Mouse (Mus musculus): ENCODE measurements at regions not wholly inside any gene's neighbourhood (a gene's known extent, or its start where the extent isn't known, plus 50 kb on each side); places are given as distances from the start of the nearest gene placed in this dataset.

DNA sequence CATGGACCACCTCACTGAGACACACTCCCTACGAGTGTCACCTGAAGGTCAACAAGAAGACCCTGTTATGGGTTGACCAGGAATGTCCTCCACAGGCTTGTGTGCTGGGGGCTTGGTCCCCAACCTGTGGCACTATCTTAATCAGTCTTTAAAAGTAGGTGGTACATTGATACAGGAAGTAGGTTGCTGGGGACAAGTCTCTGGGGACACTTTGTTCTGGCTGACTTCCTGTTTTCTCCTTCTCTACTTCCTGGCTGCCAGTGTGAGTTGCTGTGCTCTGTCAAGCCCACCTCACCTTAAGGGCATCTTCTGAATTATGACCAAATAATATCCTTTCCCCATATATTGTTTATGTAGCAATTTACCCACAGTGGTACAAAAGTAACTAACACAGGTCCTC, 96.1 kb downstream of the Cct6b start:
- ATAC-seq (ENCODE audit: low FRiP score, low TSS enrichment) = no peak
- Histone ChIP-seq H3K4me3 (ENCODE audit: low read length) (no peak overlapping the region), H3K27me3 (ENCODE audit: insufficient read depth, low read length) (no peaks in the 10 kb centered on the region), H3K4me1 (ENCODE audit: insufficient read depth, low read length) (no peaks in the 10 kb centered on the region), H3K36me3 (ENCODE audit: insufficient read depth, low read length) (no peaks in the 10 kb centered on the region), H3K4me2 (replicated peaks; ENCODE audit: low read depth, low read length) (no peak overlapping the region), H3K9ac (replicated peaks; ENCODE audit: low read length) (no peak overlapping the region), H3K9me3 (ENCODE audit: low read length) (no peaks in the 10 kb centered on the region), H3K27ac (ENCODE audit: low read length) (no peak overlapping the region)
- 96% methylated on average over 1 of the region's 1 CpGs for WGBS

DNA sequence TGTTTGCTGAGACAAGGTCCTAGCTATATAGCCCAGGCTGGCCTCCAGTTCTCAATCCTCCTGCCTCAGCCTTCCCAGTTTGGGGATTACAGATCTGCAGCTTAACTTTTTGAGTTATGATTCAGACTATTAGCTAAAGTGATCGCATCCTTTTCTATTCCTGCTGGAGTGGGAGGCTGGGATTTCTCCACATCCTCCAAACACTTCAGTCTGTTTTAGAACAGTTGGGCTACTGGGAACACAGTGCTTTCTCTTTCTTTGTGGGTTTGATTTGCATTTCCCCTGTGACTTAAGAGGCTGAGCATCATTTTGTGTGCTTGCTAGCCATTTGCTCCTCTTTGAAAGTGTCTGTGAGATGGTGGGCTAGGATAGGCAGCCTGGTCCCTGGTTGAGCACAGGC, 100.0 kb downstream of the Cct6b start:
- H3K9me3 ChIP-seq (ENCODE audit: low read length) = no peaks in the 10 kb centered on the region
- no peak for ATAC-seq (ENCODE audit: low FRiP score, low TSS enrichment)
- H3K4me1 ChIP-seq (ENCODE audit: insufficient read depth, low read length) = no peaks in the 10 kb centered on the region
- no peak overlapping the region for H3K4me2 ChIP-seq (replicated peaks; ENCODE audit: low read depth, low read length)
- H3K27ac ChIP-seq (ENCODE audit: low read length) = no peak overlapping the region
- no peaks in the 10 kb centered on the region for H3K27me3 ChIP-seq (ENCODE audit: insufficient read depth, low read length)
- H3K36me3 ChIP-seq (ENCODE audit: insufficient read depth, low read length) = no peaks in the 10 kb centered on the region
- no peak overlapping the region for H3K4me3 ChIP-seq (ENCODE audit: low read length)
- no peak overlapping the region for H3K9ac ChIP-seq (replicated peaks; ENCODE audit: low read length)
- 88% methylated on average over 1 of the region's 1 CpGs for WGBS

GRCm38 (mm10) chr11:82662086-82662485, 102.0 kb downstream of the Cct6b start:
- Histone ChIP-seq H3K9me3 (ENCODE audit: low read length) (no peaks in the 10 kb centered on the region), H3K4me1 (ENCODE audit: insufficient read depth, low read length) (no peaks in the 10 kb centered on the region), H3K4me2 (replicated peaks; ENCODE audit: low read depth, low read length) (no peak overlapping the region), H3K36me3 (ENCODE audit: insufficient read depth, low read length) (no peaks in the 10 kb centered on the region), H3K27me3 (ENCODE audit: insufficient read depth, low read length) (no peaks in the 10 kb centered on the region), H3K9ac (replicated peaks; ENCODE audit: low read length) (no peak overlapping the region), H3K4me3 (ENCODE audit: low read length) (no peak overlapping the region), H3K27ac (ENCODE audit: low read length) (no peak overlapping the region)
- 13% methylated on average over 3 of the region's 3 CpGs for whole genome bisulfite sequencing
- no peak for ATAC-seq (ENCODE audit: low FRiP score, low TSS enrichment)

GRCm38 (mm10) chr11:82651751-82652150, 112.4 kb downstream of the Cct6b start:
- H3K9me3 ChIP-seq (ENCODE audit: low read length) = no peaks in the 10 kb centered on the region
- H3K9ac ChIP-seq (replicated peaks; ENCODE audit: low read length) = no peak overlapping the region
- no peaks in the 10 kb centered on the region for H3K36me3 ChIP-seq (ENCODE audit: insufficient read depth, low read length)
- H3K27ac ChIP-seq (ENCODE audit: low read length) = no peak overlapping the region
- H3K4me3 ChIP-seq (ENCODE audit: low read length) = no peak overlapping the region
- no peak overlapping the region for H3K4me2 ChIP-seq (replicated peaks; ENCODE audit: low read depth, low read length)
- H3K4me1 ChIP-seq (ENCODE audit: insufficient read depth, low read length) = peaks cover 16% of the 10 kb centered on the region; the same call in 1 of the 2 replicates
- no peaks in the 10 kb centered on the region for H3K27me3 ChIP-seq (ENCODE audit: insufficient read depth, low read length)
- no peak for ATAC-seq (ENCODE audit: low FRiP score, low TSS enrichment)
- WGBS = 14% methylated on average over 5 of the region's 5 CpGs

DNA sequence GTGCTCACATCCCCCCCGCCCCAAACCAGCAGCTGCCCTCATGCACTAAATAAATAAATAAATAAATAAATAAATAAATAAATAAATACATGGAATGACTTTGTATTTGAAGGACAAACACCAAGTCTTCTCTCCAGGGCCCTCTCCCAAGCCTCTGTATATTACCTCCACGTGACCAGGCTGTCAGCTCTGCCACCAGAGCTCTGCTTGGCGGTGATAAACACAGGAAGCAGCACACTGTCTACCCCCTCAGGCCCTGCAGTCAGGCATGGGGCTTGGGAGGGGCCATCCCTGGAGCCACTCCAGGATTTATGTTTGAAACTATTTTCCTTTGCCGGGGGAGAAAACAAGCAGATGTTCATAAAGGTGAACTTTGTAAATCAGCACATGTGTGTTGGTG, 125.6 kb downstream of the Cct6b start:
- no peak for ATAC-seq (ENCODE audit: low FRiP score, low TSS enrichment)
- Histone ChIP-seq H3K4me1 (ENCODE audit: insufficient read depth, low read length) (peaks cover 9% of the 10 kb centered on the region), H3K27ac (ENCODE audit: low read length) (no peak overlapping the region), H3K27me3 (ENCODE audit: insufficient read depth, low read length) (no peaks in the 10 kb centered on the region), H3K9ac (replicated peaks; ENCODE audit: low read length) (no peak overlapping the region), H3K4me3 (ENCODE audit: low read length) (no peak overlapping the region), H3K36me3 (ENCODE audit: insufficient read depth, low read length) (no peaks in the 10 kb centered on the region), H3K4me2 (replicated peaks; ENCODE audit: low read depth, low read length) (no peak overlapping the region), H3K9me3 (ENCODE audit: low read length) (no peaks in the 10 kb centered on the region)
- WGBS = 22% methylated on average over 4 of the region's 4 CpGs

DNA sequence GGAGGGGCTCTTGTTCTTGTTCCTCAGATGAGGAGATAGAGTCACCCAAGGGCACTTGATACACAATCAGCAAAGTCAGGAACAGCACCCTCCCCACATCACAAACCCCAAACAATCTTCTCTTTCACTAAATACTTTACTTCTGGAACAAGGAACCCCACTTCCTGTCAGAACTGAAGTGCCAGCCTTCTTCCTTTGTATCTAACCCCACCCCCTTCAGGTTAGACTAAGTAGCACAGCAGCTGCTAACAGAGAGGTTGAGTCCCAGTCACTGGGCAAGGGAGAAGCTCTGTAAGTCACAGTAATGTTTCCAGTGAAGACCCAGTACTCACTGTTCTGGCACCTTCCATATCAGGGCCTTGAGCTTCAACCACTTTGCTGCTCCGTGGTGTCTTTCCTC, 131.9 kb downstream of the Cct6b start:
- no peak overlapping the region for H3K4me3 ChIP-seq (ENCODE audit: low read length)
- H3K27ac ChIP-seq (ENCODE audit: low read length) = no peak overlapping the region
- no peaks in the 10 kb centered on the region for H3K36me3 ChIP-seq (ENCODE audit: insufficient read depth, low read length)
- no peak overlapping the region for H3K4me2 ChIP-seq (replicated peaks; ENCODE audit: low read depth, low read length)
- no peaks in the 10 kb centered on the region for H3K27me3 ChIP-seq (ENCODE audit: insufficient read depth, low read length)
- peaks cover 4% of the 10 kb centered on the region; the same call in 1 of the 2 replicates for H3K9me3 ChIP-seq (ENCODE audit: low read length)
- H3K4me1 ChIP-seq (ENCODE audit: insufficient read depth, low read length) = no peaks in the 10 kb centered on the region; the same call in 1 of the 2 replicates
- no peak for ATAC-seq (ENCODE audit: low FRiP score, low TSS enrichment)
- 100% methylated on average over 1 of the region's 1 CpGs for WGBS
- no peak overlapping the region for H3K9ac ChIP-seq (replicated peaks; ENCODE audit: low read length)

DNA sequence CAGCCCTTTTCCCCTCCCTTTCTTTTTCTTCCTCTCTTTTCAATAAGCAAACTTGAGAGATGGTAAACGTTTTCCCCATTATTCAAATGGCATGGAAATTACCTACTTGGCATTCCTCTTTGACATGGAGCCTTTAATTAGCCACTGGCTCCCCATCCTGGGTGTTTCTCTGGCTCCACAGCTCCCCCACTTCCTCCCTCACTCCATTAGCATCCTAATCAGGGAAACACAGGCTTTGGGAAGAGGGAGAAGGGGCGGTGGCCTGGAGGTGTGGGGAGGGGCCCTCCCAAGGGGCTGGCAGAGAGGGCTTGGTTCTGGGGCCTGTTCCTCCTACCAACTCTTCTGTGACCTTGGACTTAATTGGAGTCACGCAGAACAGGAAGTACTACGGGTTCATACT, 132.7 kb downstream of the Cct6b start:
- H3K4me1 ChIP-seq (ENCODE audit: insufficient read depth, low read length) = no peaks in the 10 kb centered on the region; the same call in 1 of the 2 replicates
- ATAC-seq (ENCODE audit: low FRiP score, low TSS enrichment) = no peak
- no peak overlapping the region for H3K9ac ChIP-seq (replicated peaks; ENCODE audit: low read length)
- 28% methylated on average over 4 of the region's 4 CpGs for WGBS
- H3K9me3 ChIP-seq (ENCODE audit: low read length) = peaks cover 4% of the 10 kb centered on the region; the same call in 1 of the 2 replicates
- H3K4me2 ChIP-seq (replicated peaks; ENCODE audit: low read depth, low read length) = no peak overlapping the region
- H3K36me3 ChIP-seq (ENCODE audit: insufficient read depth, low read length) = no peaks in the 10 kb centered on the region
- H3K27me3 ChIP-seq (ENCODE audit: insufficient read depth, low read length) = no peaks in the 10 kb centered on the region
- no peak overlapping the region for H3K27ac ChIP-seq (ENCODE audit: low read length)
- no peak overlapping the region for H3K4me3 ChIP-seq (ENCODE audit: low read length)

DNA sequence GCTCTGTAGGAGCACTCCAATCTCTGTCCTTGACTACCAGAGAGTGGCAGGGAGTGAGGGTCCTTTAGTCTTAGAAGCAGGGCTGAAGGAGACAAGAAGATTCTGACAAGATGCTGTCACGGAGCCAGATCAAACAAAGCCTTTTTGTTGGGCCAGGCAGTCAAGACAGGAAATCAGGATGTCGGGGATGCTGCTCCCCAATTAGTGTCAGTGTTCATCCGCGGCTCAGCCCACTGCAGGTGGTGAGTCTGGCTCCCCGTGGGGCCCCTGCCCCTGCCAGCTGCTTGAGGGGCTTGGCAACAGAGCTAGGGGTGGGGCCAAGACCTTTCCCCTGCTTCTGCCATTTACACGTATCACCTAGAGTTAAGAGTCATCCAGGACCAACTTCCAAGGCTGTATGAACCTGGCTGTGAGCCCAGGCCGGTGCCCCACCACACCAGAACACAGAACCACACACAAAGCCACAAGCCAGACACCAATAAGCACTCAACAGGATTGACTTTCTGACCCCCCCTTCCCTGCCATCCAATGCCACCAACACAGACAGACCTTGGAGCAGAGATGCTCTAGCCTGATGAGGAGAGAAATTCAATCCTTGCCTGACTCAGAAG, 137.5 kb downstream of the Cct6b start:
- H3K4me1 ChIP-seq (ENCODE audit: insufficient read depth, low read length) = no peaks in the 10 kb centered on the region
- no peaks in the 10 kb centered on the region for H3K27me3 ChIP-seq (ENCODE audit: insufficient read depth, low read length)
- no peak overlapping the region for H3K4me2 ChIP-seq (replicated peaks; ENCODE audit: low read depth, low read length)
- no peak overlapping the region for H3K27ac ChIP-seq (ENCODE audit: low read length)
- H3K36me3 ChIP-seq (ENCODE audit: insufficient read depth, low read length) = no peaks in the 10 kb centered on the region
- ATAC-seq (ENCODE audit: low FRiP score, low TSS enrichment) = no peak
- H3K4me3 ChIP-seq (ENCODE audit: low read length) = no peak overlapping the region
- 48% methylated on average over 7 of the region's 7 CpGs for WGBS
- H3K9me3 ChIP-seq (ENCODE audit: low read length) = no peaks in the 10 kb centered on the region
- H3K9ac ChIP-seq (replicated peaks; ENCODE audit: low read length) = no peak overlapping the region

- H3K27ac ChIP-seq (ENCODE audit: low read length) = no peak overlapping the region
- peaks cover 3% of the 10 kb centered on the region; the same call in 1 of the 2 replicates for H3K9me3 ChIP-seq (ENCODE audit: low read length)
- no peak overlapping the region for H3K4me2 ChIP-seq (replicated peaks; ENCODE audit: low read depth, low read length)
- no peaks in the 10 kb centered on the region for H3K36me3 ChIP-seq (ENCODE audit: insufficient read depth, low read length)
- H3K4me3 ChIP-seq (ENCODE audit: low read length) = no peak overlapping the region
- ATAC-seq (ENCODE audit: low FRiP score, low TSS enrichment) = peak; percentile 35; the same call in 1 of the 2 replicates
- H3K9ac ChIP-seq (replicated peaks; ENCODE audit: low read length) = no peak overlapping the region
- peaks cover 6% of the 10 kb centered on the region; the same call in 1 of the 2 replicates for H3K27me3 ChIP-seq (ENCODE audit: insufficient read depth, low read length)
- no peaks in the 10 kb centered on the region; the same call in 1 of the 2 replicates for H3K4me1 ChIP-seq (ENCODE audit: insufficient read depth, low read length)
- 65% methylated on average over 10 of the region's 10 CpGs for WGBS
Measured at GRCm38 (mm10) chr11:82621061-82621460, 143.1 kb downstream of the Cct6b start.

- H3K27ac ChIP-seq (ENCODE audit: low read length) = no peak overlapping the region
- no peak overlapping the region for H3K9ac ChIP-seq (replicated peaks; ENCODE audit: low read length)
- peaks cover 6% of the 10 kb centered on the region; the same call in 1 of the 2 replicates for H3K27me3 ChIP-seq (ENCODE audit: insufficient read depth, low read length)
- WGBS = 67% methylated on average over 2 of the region's 2 CpGs
- peaks cover 3% of the 10 kb centered on the region; the same call in 1 of the 2 replicates for H3K9me3 ChIP-seq (ENCODE audit: low read length)
- ATAC-seq (ENCODE audit: low FRiP score, low TSS enrichment) = no peak
- H3K4me3 ChIP-seq (ENCODE audit: low read length) = no peak overlapping the region
- H3K4me2 ChIP-seq (replicated peaks; ENCODE audit: low read depth, low read length) = no peak overlapping the region
- no peaks in the 10 kb centered on the region for H3K36me3 ChIP-seq (ENCODE audit: insufficient read depth, low read length)
- H3K4me1 ChIP-seq (ENCODE audit: insufficient read depth, low read length) = no peaks in the 10 kb centered on the region; the same call in 1 of the 2 replicates
Measured at GRCm38 (mm10) chr11:82619418-82619817, 144.7 kb downstream of the Cct6b start.

Data from kidney, embryonic 16.5 days (tissue).